Mouse (Mus musculus) splenic B cell, adult 2 months (primary cell): Measurements from ENCODE around the gene P4hb.
A peak's percentile ranks its signal among the peaks of the same experiment; 100 is the strongest.

Experiments
- DNase-seq: peaks from one replicate; pipeline ENCODE4 v3.0.0-alpha.2; 2011; ENCODE audit warnings: low read depth, low spot score
- H3K27me3 ChIP-seq: 2 replicates; pipeline ENCODE4 v1.6.1; 2012; ENCODE audit warnings: mild to moderate bottlenecking, low read length, moderate library complexity, mixed read lengths; ENCODE audit not compliant: control insufficient read depth, poor library complexity, insufficient read depth, severe bottlenecking
- H3K36me3 ChIP-seq: 2 replicates; pipeline ENCODE4 v1.6.1; 2012; ENCODE audit warnings: mild to moderate bottlenecking, low read length, moderate library complexity, mixed read lengths; ENCODE audit not compliant: control insufficient read depth, poor library complexity, insufficient read depth, severe bottlenecking

Gene P4hb

GRCm38 (mm10) chr11:120572752-120573584 is at the start of gene P4hb:
P4hb (minus strand) TSS chr11:120573253.
- peak; percentile 99 for DNase-seq
- Histone ChIP-seq H3K27me3 (no peaks in the 10 kb centered on the region), H3K36me3 (peaks cover 8% of the 10 kb centered on the region)

- Histone ChIP-seq H3K27me3 (no peaks in the 10 kb centered on the region), H3K36me3 (peaks cover 8% of the 10 kb centered on the region)
- DNase-seq = no peak
These were observed 49.8 kb upstream of the P4hb start for GRCm38 (mm10) chr11:120622805-120623204.

GRCm38 (mm10) chr11:120620195-120620594 is 47.1 kb upstream of the P4hb start:
- Histone ChIP-seq H3K36me3 (peaks cover 8% of the 10 kb centered on the region), H3K27me3 (no peaks in the 10 kb centered on the region)
- no peak for DNase-seq

DNA sequence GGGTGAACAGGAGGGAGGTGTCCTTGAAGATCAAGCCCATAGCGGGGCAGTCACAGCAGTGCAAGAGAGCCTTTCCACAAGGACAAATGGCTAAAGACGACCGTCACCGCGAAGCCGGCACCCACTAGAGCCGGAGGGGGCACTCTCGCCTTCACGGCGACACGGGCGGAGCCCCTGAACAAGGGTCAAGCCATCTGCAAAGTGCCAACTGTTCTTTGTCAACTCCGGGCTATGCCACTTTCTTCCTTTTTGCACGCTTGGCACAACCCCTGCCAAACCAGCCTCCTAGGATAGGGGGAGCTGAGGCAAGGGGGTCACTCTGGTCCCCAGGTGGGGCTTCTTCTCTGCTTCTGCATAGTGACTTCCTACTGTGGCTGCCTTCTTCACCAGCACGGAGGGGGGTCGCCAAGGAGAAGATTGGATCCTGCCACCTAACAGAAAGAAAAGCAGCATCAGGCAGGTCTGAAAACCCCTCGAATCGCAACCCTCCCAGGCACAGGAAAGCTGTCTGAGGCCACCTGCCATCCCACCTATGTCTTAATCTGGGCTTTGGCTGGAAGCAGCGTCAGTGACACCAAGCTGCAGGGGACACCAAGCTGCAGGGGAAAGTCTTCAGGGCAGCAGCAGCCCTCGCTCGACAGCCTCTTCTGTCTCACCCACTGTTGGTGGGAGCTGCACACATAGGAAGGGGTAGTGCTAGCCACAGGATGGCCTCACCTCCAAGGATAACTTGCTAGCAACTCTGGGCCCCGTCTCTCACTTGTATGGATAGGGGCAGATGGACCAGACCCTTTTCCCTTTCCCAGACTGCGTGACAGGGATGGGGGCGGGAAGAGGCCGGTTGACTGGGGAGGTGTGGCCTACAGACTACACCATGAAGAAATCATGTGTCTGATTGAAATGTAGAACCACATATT is 45.8 kb upstream of the P4hb start:
- Histone ChIP-seq H3K36me3 (peaks cover 8% of the 10 kb centered on the region), H3K27me3 (no peaks in the 10 kb centered on the region)
- no peak for DNase-seq

DNA sequence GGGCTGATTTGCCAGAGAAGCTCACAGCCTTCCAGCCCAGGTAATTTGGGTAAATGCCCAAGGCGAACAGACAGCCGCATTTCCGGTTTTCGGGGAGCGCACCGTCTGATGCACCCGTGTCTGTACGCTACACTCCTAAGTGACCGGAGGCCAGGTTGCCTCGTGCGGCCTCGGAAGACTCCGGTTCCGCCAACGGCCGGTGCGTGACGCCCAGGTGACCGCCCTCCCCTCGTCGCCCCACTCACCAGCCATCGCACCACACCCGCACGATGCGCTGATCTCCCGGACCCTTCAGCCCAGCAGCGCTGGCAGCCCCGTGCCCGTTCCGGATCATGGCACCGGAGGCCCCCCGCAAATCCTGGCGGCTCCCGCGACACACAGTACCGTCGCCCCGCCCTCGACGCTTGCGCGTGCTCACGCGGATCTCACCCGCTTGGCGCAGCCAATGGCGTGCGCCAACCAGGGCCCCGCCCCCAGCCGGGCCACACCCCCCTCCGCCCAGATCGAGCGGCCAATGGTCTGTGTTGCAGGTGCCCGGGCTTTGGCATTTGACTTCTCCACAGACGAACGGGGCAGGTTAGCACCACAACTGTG is 44.6 kb upstream of the P4hb start, which contains the start of gene Pcyt2:
Gene Pcyt2, minus strand, starts transcription at position 418 of the 594 bp plus-strand sequence.
- no peaks in the 10 kb centered on the region for H3K27me3 ChIP-seq
- peak; percentile 95 for DNase-seq
- H3K36me3 ChIP-seq = peaks cover 8% of the 10 kb centered on the region

GRCm38 (mm10) chr11:120616617-120617294 is 43.7 kb upstream of the P4hb start:
- DNase-seq = no peak
- Histone ChIP-seq H3K27me3 (no peaks in the 10 kb centered on the region), H3K36me3 (peaks cover 10% of the 10 kb centered on the region)

DNA sequence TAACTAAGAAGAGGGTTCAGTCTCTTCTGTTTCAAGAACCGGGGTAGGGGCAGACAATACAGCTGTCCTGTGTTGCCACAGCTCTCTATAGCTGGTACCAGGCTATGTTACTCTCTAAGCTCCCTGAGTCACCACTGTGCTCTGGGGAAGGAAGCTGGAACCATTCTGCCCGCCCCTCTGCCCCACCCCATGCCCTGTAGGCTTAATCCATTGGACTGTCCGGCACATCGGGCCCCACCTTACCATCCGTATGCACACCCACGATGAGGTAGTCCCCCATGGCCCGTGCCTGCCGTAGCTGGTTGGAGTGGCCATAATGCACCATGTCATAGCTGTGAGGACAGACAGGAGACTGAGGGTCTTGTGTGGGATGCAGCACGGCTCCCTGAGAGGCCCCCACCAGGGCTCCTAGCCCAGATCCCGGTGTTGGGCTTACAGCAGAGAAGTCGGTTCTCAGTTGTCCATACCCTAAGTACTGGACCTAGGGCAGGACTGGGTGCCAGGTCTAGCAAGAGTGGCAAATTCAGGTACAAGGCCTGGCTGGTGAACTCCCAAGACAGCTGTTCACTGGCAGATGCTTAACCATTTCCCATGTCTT is 42.7 kb upstream of the P4hb start:
- no peaks in the 10 kb centered on the region for H3K27me3 ChIP-seq
- no peak for DNase-seq
- peaks cover 8% of the 10 kb centered on the region for H3K36me3 ChIP-seq

DNA sequence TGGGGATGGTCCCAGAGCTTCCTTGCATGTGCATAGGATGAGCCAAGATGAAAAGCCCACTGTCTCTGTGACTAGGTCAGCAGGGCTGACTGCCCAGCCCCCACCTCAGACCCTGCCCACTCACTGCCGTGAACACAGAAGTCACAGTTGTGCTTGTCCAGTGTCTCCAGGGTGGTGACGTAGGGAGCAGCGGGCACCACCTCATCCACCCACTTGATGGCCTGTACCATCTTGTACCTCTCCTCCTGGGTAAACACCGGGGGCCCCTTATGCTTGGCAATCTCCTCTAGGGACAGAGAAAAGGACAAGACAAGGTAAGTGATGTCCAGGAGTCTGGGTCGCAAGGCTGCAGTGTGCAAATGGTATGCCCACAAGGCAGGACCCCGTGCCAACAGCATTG is 42.1 kb upstream of the P4hb start:
- Histone ChIP-seq H3K27me3 (no peaks in the 10 kb centered on the region), H3K36me3 (peaks cover 4% of the 10 kb centered on the region)
- DNase-seq = no peak

GRCm38 (mm10) chr11:120613976-120614375 is 40.9 kb upstream of the P4hb start:
- H3K27me3 ChIP-seq = no peaks in the 10 kb centered on the region
- no peak for DNase-seq

DNA sequence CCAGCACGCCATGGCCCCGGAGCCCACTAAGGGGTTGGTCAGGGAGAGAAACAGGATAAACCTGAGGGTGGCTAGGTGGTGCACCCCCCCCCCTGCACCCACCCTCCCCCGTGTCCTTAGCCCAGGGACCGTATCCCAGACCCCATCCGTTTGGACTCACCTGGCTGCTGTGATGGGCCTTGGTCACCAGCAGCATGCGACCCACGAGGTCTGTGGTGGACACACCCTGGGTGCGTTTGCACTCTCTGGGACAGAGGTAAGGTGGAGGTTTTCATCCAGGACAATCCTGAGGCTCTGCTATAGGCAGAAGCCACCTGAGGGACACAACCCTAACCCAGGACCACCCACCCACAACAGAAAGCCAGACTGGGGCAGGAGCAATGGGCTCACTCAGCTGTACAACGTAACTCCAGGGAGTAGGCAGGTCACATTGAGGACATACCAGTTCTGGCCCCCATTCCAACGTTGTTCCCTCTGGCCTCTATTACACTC is 40.5 kb upstream of the P4hb start:
- H3K36me3 ChIP-seq = peaks cover 4% of the 10 kb centered on the region
- DNase-seq = no peak
- no peaks in the 10 kb centered on the region for H3K27me3 ChIP-seq

More at GRCm38 (mm10) chr11:120613976-120614375, 40.9 kb upstream of the P4hb start:
- H3K36me3 ChIP-seq = peaks cover 4% of the 10 kb centered on the region

DNA sequence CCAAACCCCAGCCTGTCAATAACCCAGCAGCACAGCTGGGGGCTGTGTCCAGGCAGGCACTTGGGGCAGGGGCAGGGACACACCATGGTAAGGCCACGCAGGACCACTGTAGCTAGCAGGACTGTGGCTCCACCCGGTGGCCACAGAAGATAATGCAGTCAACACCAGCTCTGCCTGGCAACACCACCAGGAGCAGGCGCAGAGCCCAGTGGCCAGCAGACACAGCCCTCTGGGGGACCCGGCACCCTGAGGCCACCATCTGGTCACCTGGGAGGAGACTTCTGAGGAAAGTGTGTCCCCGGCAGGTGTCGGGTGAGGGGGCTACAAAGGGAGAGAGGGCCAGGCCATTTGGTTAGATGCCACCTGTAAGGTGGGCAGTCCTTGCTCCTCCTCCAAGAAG is 39.7 kb upstream of the P4hb start:
- Histone ChIP-seq H3K36me3 (peaks cover 4% of the 10 kb centered on the region), H3K27me3 (no peaks in the 10 kb centered on the region)
- DNase-seq = peak; percentile 82

DNA sequence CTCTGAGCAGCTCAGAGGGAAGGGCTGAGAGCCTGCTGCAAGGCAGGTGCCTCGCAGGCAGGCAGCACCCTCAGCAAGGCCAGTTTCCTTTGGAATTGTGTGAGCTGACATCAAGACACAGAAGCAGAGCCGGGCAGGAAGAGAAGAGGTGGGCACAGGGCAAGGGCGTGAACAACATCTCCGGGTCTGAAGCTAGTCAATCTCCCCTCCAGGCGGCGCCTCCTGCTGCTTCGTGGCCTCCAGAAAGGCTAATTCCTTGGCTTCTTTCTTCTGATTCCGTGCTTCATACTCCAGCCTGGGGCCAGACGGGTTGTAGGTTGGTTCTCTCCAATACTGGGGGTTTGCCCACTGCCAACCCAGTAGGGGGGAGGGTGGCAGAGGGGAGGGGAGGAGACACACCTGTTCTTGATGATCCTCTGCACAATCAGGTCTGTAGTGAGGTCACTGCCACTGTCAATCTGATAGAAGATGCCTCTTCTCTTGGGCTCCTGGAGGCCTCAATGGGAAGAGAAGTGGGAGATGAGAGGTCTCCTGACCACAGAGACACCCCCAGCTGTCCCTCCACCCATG is 37.5 kb upstream of the P4hb start:
- DNase-seq = no peak
- H3K36me3 ChIP-seq = peaks cover 4% of the 10 kb centered on the region
- no peaks in the 10 kb centered on the region for H3K27me3 ChIP-seq

DNA sequence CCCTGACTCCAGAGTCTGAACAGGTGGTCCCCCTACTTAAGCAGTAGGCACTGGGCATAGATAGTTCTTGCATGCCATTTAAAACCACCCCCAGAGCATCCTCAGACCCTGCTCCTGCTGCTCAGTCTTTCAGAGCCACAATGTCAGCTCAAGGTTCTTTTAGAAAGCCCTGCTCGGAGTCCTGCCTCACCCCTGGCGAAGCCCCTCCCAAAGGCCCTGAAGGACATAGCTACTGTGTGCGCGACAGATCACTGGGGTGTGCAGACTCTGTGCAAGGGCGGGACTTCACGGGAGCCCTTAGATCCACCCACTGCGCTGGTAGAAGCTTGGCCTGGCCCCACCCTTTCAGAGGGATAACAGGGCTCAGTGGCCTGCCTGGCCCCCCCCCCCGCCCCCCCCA is 36.2 kb upstream of the P4hb start:
- Histone ChIP-seq H3K27me3 (no peaks in the 10 kb centered on the region), H3K36me3 (peaks cover 10% of the 10 kb centered on the region)
- DNase-seq = no peak
